Mouse (Mus musculus) forebrain, embryonic 11.5 days (tissue): ENCODE data around the gene Grin2a. TPM values are rescaled to one million over a fixed set of nuclear protein-coding genes. Genes with fewer than 3 reads are reported as not detected.

Experiments
- ATAC-seq: fragments of 200-750 bp; cut with Nextera tagmentation; replicated peaks from 2 replicates; pipeline ENCODE4 v1.8.0; 2017; ENCODE audit warnings: moderate TSS enrichment; ENCODE audit not compliant: low FRiP score
- DNase-seq: peaks from one replicate; pipeline ENCODE4 v3.0.0-alpha.2; 2017; ENCODE audit warnings: low spot score
- H3K27ac ChIP-seq: fragments of 300-500 bp; sonication (generic); 2 replicates; pipeline ENCODE4 v1.5.1; 2014; ENCODE audit warnings: low read depth, low read length
- H3K27me3 ChIP-seq: fragments of 300-500 bp; sonication (generic); 2 replicates; pipeline ENCODE4 v1.6.1; 2014; ENCODE audit warnings: mild to moderate bottlenecking, low read length, mixed read lengths; ENCODE audit not compliant: control insufficient read depth, insufficient read depth
- H3K36me3 ChIP-seq: fragments of 300-500 bp; sonication (generic); 2 replicates; pipeline ENCODE4 v1.6.1; 2014; ENCODE audit warnings: mild to moderate bottlenecking, low read length, moderate library complexity, mixed read lengths; ENCODE audit not compliant: control insufficient read depth, insufficient read depth
- H3K4me1 ChIP-seq: fragments of 300-500 bp; sonication (generic); replicated peaks from 2 replicates; pipeline ENCODE4 v1.6.1; 2014; ENCODE audit warnings: low read length, mixed read lengths; ENCODE audit not compliant: control insufficient read depth, insufficient read depth
- H3K4me2 ChIP-seq: fragments of 300-500 bp; sonication (generic); 2 replicates; pipeline ENCODE4 v1.6.1; 2014; ENCODE audit warnings: low read depth, mild to moderate bottlenecking, low read length, moderate library complexity, mixed read lengths; ENCODE audit not compliant: severe bottlenecking
- H3K4me3 ChIP-seq: fragments of 300-500 bp; sonication (generic); 2 replicates; pipeline ENCODE4 v1.5.1; 2014; ENCODE audit warnings: low read depth, low read length
- H3K9ac ChIP-seq: fragments of 300-500 bp; sonication (generic); 2 replicates; pipeline ENCODE4 v1.6.1; 2014; ENCODE audit warnings: low read length
- H3K9me3 ChIP-seq: fragments of 300-500 bp; sonication (generic); 2 replicates; pipeline ENCODE4 v1.6.1; 2016; ENCODE audit warnings: low read length, mixed read lengths; ENCODE audit not compliant: control insufficient read depth
- WGBS: fragments of 180-500 bp; shearing (Covaris S2); extraction: QIAGEN DNeasy Blood & Tissue Kit; methylation state at CpG from one replicate; pipeline ENCODE4 v1.1.7; 2014; 5-methylcytosine and 5-hydroxymethylcytosine counted together
- polyA plus RNA-seq: library from polyadenylated mRNA; unstranded; fragments of >200 nt; fragmentation: Nextera tagmentation; extraction: Ambion mirVana; gene quantifications from 2 replicates; pipeline ENCODE4 v1.2.1, GENCODE M21; 2014

Gene Grin2a
- polyA plus RNA-seq, 1 experiment from 2014 or later: 0.91 TPM

DNA sequence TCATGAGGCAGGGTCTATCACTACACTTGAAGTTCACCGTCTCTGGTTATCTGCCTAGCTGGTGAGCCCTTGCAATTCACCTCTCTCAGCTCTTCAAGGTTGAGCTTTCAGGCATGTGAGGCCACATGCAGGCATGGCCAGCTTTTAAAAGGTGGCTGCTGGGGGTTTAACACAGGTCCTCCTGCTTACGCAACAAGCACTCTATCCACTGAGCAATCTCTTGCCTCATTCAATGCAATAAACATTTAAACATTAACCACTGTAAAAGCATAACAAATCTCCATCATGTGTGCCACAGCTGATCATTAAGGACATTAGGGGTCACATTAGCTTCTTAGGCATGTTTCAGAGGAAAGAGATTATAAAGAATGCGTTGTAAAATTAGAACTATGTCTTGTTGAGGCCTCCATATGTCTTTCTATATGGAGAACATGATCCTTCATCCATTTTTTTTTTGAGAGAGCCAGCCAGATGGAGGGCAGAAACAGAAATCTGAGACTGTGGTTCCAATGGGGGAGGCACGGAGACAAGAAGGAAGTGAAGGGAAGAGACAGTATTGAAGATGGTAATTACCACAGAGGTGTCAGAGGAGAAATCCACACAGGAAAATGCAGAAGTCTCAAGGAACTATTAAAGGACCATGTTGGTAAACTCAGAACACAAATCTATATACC, 170.8 kb downstream of the Grin2a start:
- Histone ChIP-seq H3K4me1 (no peaks in the 10 kb centered on the region), H3K9me3 (no peaks in the 10 kb centered on the region), H3K9ac (no peak overlapping the region), H3K27ac (no peak overlapping the region), H3K27me3 (no peaks in the 10 kb centered on the region), H3K36me3 (no peaks in the 10 kb centered on the region), H3K4me2 (no peak overlapping the region), H3K4me3 (no peak overlapping the region)
- DNase-seq (no peak), ATAC-seq (no peak)
- WGBS: 86% methylated on average over 4 of the region's 4 CpGs

DNA sequence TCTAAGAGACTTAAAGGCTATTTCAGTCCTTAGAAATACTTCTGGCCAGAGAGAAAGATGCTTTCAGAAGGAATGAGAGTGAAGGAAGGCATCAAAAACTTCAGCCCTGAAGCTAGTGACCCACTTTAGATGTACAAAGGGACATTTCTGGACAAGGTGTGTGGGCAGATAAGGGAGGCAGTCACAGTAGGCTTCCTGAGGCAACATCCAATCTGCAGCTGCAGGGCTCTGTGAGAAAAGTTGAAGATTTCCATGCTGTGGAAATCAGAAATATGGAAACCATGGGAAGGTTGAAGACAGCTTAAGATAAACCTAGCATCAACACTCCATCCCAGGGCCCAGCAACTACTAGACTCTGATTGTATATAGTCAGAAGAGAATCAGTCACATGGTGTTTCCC, 171.7 kb downstream of the Grin2a start:
- Histone ChIP-seq H3K4me1 (no peaks in the 10 kb centered on the region), H3K9ac (no peak overlapping the region), H3K4me3 (no peak overlapping the region), H3K27ac (no peak overlapping the region), H3K27me3 (no peaks in the 10 kb centered on the region), H3K9me3 (no peaks in the 10 kb centered on the region), H3K36me3 (no peaks in the 10 kb centered on the region), H3K4me2 (no peak overlapping the region)
- ATAC-seq (no peak), DNase-seq (no peak)

DNA sequence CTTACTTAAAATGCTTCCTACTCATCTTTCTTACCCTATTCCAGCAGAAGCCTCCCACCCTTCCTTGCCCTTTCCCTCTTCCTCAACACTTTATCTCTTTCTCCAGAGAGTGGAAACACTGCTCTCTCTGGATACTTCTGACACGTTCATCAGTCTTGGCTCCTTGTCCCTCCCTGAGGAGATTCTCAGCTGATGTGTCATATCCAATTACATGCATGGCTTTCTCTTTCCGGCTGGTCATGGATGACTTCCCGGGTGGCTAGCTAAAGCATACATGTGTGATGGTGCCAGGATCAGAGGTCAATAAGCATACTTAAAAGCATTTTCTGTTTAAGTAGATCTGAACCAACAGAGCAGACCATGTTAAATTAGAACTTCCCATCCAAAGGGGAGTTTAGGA, 175.9 kb downstream of the Grin2a start:
- no peaks in the 10 kb centered on the region for H3K4me1 ChIP-seq
- DNase-seq (no peak), ATAC-seq (no peak)
- no peak overlapping the region for H3K27ac ChIP-seq
- no peak overlapping the region for H3K9ac ChIP-seq
- H3K27me3 ChIP-seq: no peaks in the 10 kb centered on the region
- H3K9me3 ChIP-seq: no peaks in the 10 kb centered on the region
- 65% methylated on average over 3 of the region's 3 CpGs for WGBS
- H3K36me3 ChIP-seq: no peaks in the 10 kb centered on the region
- H3K4me3 ChIP-seq: no peak overlapping the region
- H3K4me2 ChIP-seq: no peak overlapping the region

DNA sequence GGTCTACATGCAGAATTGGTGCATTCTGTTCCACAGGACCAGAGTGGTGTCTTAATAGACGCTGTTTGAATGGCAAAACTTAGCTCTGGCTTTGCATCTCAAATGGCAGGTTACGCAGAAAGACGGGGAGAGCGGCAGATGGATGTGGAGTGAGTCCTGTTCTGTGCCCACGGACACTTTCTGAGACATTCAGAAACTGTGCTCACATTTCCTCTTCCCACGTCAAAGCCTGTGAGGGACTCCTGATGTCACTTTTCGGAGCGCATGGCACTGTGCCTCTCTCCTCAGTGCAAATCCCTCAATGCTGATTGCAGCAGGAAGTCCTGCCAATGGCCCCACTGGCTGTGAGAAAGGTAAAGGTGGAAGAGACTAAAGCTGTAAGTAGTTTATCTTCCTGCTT, 194.0 kb downstream of the Grin2a start:
- Histone ChIP-seq H3K4me3 (no peak overlapping the region), H3K4me2 (no peak overlapping the region), H3K36me3 (no peaks in the 10 kb centered on the region), H3K27me3 (no peaks in the 10 kb centered on the region), H3K9ac (no peak overlapping the region), H3K9me3 (no peaks in the 10 kb centered on the region), H3K4me1 (no peaks in the 10 kb centered on the region), H3K27ac (no peak overlapping the region)
- DNase-seq: no peak
- ATAC-seq: no peak
- WGBS: 91% methylated on average over 8 of the region's 8 CpGs

DNA sequence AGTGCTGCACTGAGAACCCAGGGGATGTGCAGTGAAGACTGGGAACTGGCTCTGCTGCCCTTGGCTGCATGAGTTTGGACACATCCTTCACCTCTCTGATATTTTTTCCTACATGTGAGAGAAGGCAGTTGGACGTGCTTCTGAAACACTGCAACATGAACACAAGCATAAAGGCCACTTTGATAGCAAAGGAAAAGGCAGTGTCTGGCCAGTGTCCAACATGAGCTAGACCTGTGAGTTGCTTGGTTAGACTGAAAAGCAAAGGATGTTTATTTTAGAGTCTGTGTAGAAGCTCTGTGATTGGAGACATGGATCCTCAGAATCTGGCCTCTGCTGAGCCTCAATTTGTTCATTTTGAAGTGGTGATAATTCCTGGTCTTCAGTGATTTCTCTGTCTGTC, 195.1 kb downstream of the Grin2a start:
- Histone ChIP-seq H3K4me3 (no peak overlapping the region), H3K4me2 (no peak overlapping the region), H3K27ac (no peak overlapping the region), H3K27me3 (no peaks in the 10 kb centered on the region), H3K9ac (no peak overlapping the region), H3K4me1 (no peaks in the 10 kb centered on the region), H3K9me3 (no peaks in the 10 kb centered on the region), H3K36me3 (no peaks in the 10 kb centered on the region)
- WGBS: 79% methylated on average over 1 of the region's 1 CpGs
- ATAC-seq (no peak), DNase-seq (no peak)

DNA sequence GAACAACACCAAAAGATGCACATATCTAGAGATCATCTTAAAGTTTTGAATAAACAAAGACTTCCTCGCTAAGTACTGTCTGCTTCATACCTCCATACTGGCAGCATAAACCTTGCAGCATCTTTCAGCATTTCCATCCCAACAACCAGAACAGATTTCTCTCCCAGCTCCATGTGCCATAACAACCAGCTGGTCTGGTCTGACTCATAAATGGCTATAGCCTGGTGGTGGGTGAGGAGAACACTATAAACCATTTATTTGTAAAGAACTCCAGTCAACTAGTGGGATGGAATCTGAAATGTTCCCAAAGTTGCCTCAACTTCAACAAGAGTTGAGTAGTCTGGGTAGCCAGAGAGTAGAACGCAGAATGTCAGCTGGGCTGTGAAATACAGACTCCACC, 202.4 kb downstream of the Grin2a start:
- ATAC-seq: no peak
- Histone ChIP-seq H3K4me3 (no peak overlapping the region), H3K36me3 (no peaks in the 10 kb centered on the region), H3K9me3 (no peaks in the 10 kb centered on the region), H3K4me2 (no peak overlapping the region), H3K9ac (no peak overlapping the region), H3K4me1 (no peaks in the 10 kb centered on the region), H3K27ac (no peak overlapping the region), H3K27me3 (no peaks in the 10 kb centered on the region)
- WGBS: 91% methylated on average over 2 of the region's 2 CpGs
- DNase-seq: no peak

DNA sequence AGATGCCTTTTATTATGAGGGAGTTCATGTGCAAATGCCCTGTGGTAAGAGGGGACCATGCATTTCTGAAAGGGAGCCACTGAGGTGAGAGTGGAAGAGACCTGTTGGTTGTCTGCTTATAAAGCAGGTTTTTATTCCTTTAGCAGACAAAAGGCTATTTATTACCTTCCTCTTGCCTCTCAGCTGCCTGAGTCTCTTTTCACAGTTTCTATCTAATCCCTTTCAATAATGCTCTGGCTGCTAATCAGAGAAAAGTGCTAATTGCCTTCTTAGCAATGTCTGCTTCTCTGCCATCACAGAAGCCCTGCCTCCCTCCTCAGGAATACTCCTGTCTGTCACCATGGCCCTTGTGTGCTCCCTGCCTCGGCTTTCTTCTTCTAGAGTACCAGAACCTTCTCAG, 209.1 kb downstream of the Grin2a start:
- no peak overlapping the region for H3K9ac ChIP-seq
- H3K36me3 ChIP-seq: no peaks in the 10 kb centered on the region
- WGBS: 43% methylated on average over 1 of the region's 1 CpGs
- H3K27me3 ChIP-seq: no peaks in the 10 kb centered on the region
- no peak overlapping the region for H3K4me2 ChIP-seq
- no peak overlapping the region for H3K4me3 ChIP-seq
- H3K4me1 ChIP-seq: no peaks in the 10 kb centered on the region
- DNase-seq (no peak), ATAC-seq (no peak)
- no peaks in the 10 kb centered on the region for H3K9me3 ChIP-seq
- H3K27ac ChIP-seq: no peak overlapping the region

DNA sequence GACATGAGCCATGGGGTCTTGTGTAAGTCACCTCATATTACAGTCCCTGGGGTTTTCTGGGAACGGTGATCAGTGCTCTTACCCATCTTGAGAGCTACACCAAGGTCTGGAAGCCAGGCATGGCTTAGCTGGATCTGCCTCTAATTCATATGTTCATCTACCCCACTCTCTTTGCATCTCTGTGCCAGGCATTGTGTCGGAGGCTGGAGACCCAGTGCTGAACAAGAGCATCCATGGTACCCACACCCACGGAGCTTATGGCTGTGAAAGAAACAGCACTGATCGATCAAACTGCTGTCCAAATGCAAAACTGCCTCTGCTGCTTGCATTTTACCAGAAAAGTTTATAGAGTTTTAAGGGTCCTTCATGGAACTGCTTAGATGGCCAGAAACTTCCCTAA, 209.5 kb downstream of the Grin2a start:
- Histone ChIP-seq H3K36me3 (no peaks in the 10 kb centered on the region), H3K27ac (no peak overlapping the region), H3K27me3 (no peaks in the 10 kb centered on the region), H3K9me3 (no peaks in the 10 kb centered on the region), H3K9ac (no peak overlapping the region), H3K4me1 (no peaks in the 10 kb centered on the region), H3K4me2 (no peak overlapping the region), H3K4me3 (no peak overlapping the region)
- no peak for DNase-seq
- no peak for ATAC-seq
- 90% methylated on average over 4 of the region's 4 CpGs for WGBS

DNA sequence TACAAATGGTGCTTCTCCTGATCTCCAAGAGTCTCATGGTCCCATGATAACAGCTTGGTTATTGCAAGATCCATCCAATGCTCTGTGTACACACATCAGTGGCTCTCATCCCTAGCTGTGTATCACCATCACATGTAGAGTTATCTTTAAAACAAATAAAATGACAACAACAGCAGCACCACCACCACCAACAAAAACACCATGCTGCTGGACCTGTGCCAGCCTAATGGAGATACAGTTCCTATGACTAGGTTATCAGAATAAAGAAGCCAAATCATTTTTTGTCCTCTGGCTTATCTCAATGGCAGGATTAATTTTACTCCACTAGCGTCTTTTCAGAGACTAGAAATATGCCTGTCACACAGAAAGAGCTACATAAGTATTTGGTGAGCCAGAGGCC, 226.4 kb downstream of the Grin2a start:
- DNase-seq (no peak), ATAC-seq (no peak)
- Histone ChIP-seq H3K9ac (no peak overlapping the region), H3K36me3 (no peaks in the 10 kb centered on the region), H3K4me2 (no peak overlapping the region), H3K4me1 (no peaks in the 10 kb centered on the region), H3K9me3 (no peaks in the 10 kb centered on the region), H3K4me3 (no peak overlapping the region), H3K27me3 (no peaks in the 10 kb centered on the region), H3K27ac (no peak overlapping the region)
- WGBS: 57% methylated on average over 1 of the region's 1 CpGs
